In genomic region chr4:117886644-117887043, GRCm38 (mm10) we compare ENCODE assay signal across 7 mouse cellular contexts. TPM values are rescaled to one million over a fixed set of nuclear protein-coding genes. Genes with fewer than 3 reads are reported as not detected.
DNase-seq lines count a peak whose midpoint lies in the region; ATAC-seq and TF ChIP-seq lines count a peak whose summit lies in the region.

No protein-coding gene starts in this region.

- WGBS in forebrain, embryonic 16.5 days: 2% methylated on average over 23 of the region's 24 CpGs
- WGBS in midbrain, embryonic 11.5 days: 2% methylated on average over 24 of the region's 24 CpGs

- peak overlapping the region; percentile 97 for H3K9ac ChIP-seq in forebrain, embryonic 16.5 days (replicated peaks; ENCODE audit: low read depth, low read length)
- peak overlapping the region; percentile 86 for H3K9ac ChIP-seq in midbrain, embryonic 11.5 days (ENCODE audit: low read length)

- peak; percentile 2 for ATAC-seq in forebrain, embryonic 16.5 days
- peak; percentile 1; the same call in 1 of the 2 replicates for ATAC-seq in midbrain, embryonic 11.5 days (ENCODE audit: low FRiP score)

- DNase-seq in ES-CJ7 (ENCODE audit: low read depth, low spot score): peak; percentile 42
- DNase-seq in kidney, postnatal 4 days: peak; percentile 31 to 46
- no peak for DNase-seq in midbrain, embryonic 11.5 days (ENCODE audit: low spot score, missing footprints)
- no peak for DNase-seq in urinary bladder, postnatal 36 days (ENCODE audit: low spot score in 2 of 2)
- DNase-seq in right cerebral cortex, postnatal 25 days: no peak

- H3K27ac ChIP-seq in forebrain, embryonic 16.5 days (ENCODE audit: low read length): peak overlapping the region; percentile 30; the same call in 1 of the 2 replicates
- no peak overlapping the region for H3K27ac ChIP-seq in midbrain, embryonic 11.5 days (ENCODE audit: low read depth, low read length)

- H3K4me3 ChIP-seq in C2C12 (ENCODE audit: insufficient read depth, poor library complexity, severe bottlenecking): peak overlapping the region; percentile 64
- peak overlapping the region; percentile 96 for H3K4me3 ChIP-seq in forebrain, embryonic 16.5 days (replicated peaks; ENCODE audit: low read length)
- peak overlapping the region; percentile 87 for H3K4me3 ChIP-seq in midbrain, embryonic 11.5 days (ENCODE audit: low read depth, low read length)

- peaks cover 7% of the 10 kb centered on the region for H3K36me3 ChIP-seq in C2C12 (ENCODE audit: control insufficient read depth, insufficient read depth)
- peaks cover 11% of the 10 kb centered on the region for H3K36me3 ChIP-seq in forebrain, embryonic 16.5 days (ENCODE audit: control insufficient read depth, insufficient read depth)
- H3K36me3 ChIP-seq in midbrain, embryonic 11.5 days (ENCODE audit: control insufficient read depth, insufficient read depth, low read length): peaks cover 2% of the 10 kb centered on the region; the same call in 1 of the 2 replicates

- H3K79me3 ChIP-seq in C2C12 (ENCODE audit: low read depth): peaks cover 17% of the 10 kb centered on the region

- H3K27me3 ChIP-seq in C2C12 (ENCODE audit: control insufficient read depth, insufficient read depth, insufficient read length): no peaks in the 10 kb centered on the region
- H3K27me3 ChIP-seq in forebrain, embryonic 16.5 days (replicated peaks; ENCODE audit: control insufficient read depth, insufficient read depth, low read length): no peaks in the 10 kb centered on the region
- no peaks in the 10 kb centered on the region for H3K27me3 ChIP-seq in midbrain, embryonic 11.5 days (ENCODE audit: control insufficient read depth, insufficient read depth, low read length)

- H3K9me3 ChIP-seq in forebrain, embryonic 16.5 days (ENCODE audit: control insufficient read depth, low read length): no peaks in the 10 kb centered on the region
- H3K9me3 ChIP-seq in midbrain, embryonic 11.5 days (ENCODE audit: control insufficient read depth, low read length): no peaks in the 10 kb centered on the region

- peaks cover 49% of the 10 kb centered on the region for H3K4me1 ChIP-seq in forebrain, embryonic 16.5 days (replicated peaks; ENCODE audit: control insufficient read depth, insufficient read depth, low read length)
- H3K4me1 ChIP-seq in midbrain, embryonic 11.5 days (ENCODE audit: control insufficient read depth, insufficient read depth, low read length): peaks cover 31% of the 10 kb centered on the region

- peak overlapping the region; percentile 76 for H3ac ChIP-seq in C2C12 (ENCODE audit: control insufficient read depth, insufficient read length, low read depth)

- peak overlapping the region; percentile 95 for H3K4me2 ChIP-seq in forebrain, embryonic 16.5 days (ENCODE audit: low read length)
- peak overlapping the region; percentile 91 for H3K4me2 ChIP-seq in midbrain, embryonic 11.5 days

- no peak for TF ChIP-seq CTCF in C2C12 (IDR thresholded peaks at IDR 0.05; ENCODE audit: control insufficient read depth, insufficient read depth, insufficient read length)

- peaks cover 58% of the 10 kb centered on the region for H3K79me2 ChIP-seq in C2C12 (ENCODE audit: control insufficient read depth, insufficient read depth)

TF ChIP-seq in C2C12, 6 proteins besides CTCF, POLR2A, EP300 and RAD21:
- TF ChIP-seq CEBPB (IDR thresholded peaks at IDR 0.05; ENCODE audit: low read depth) (no peak), FOSL1 (IDR thresholded peaks at IDR 0.05; ENCODE audit: insufficient read depth, low read length, poor library complexity, severe bottlenecking) (no peak), MYOD1 (IDR thresholded peaks at IDR 0.05; ENCODE audit: control insufficient read depth, insufficient read length, low read depth) (no peak)

RNA-seq across cellular contexts. Expression of gene Atp6v0b, which starts 0.5 kb away (rescaled TPM):
- 296 TPM for polyA plus RNA-seq in C2C12 (2012; fragmentation: generic; extraction: Trizol)
- polyA plus RNA-seq in forebrain, embryonic 16.5 days (2015; fragmentation: Nextera tagmentation; extraction: Ambion mirVana): 426 and 531 TPM in 2 replicates
- 214 and 216 TPM in 2 replicates for polyA plus RNA-seq in midbrain, embryonic 11.5 days (2014; fragmentation: Nextera tagmentation; extraction: Ambion mirVana)

RNA-seq across cellular contexts. Expression of gene B4galt2, which starts 3.4 kb away (rescaled TPM):
- polyA plus RNA-seq in C2C12 (2012; fragmentation: generic; extraction: Trizol): 37.7 TPM
- 47.8 and 47.9 TPM in 2 replicates for polyA plus RNA-seq in forebrain, embryonic 16.5 days (2015; fragmentation: Nextera tagmentation; extraction: Ambion mirVana)
- 26.8 and 29.1 TPM in 2 replicates for polyA plus RNA-seq in midbrain, embryonic 11.5 days (2014; fragmentation: Nextera tagmentation; extraction: Ambion mirVana)

RNA-seq across cellular contexts. Expression of gene Dph2, which starts 5.2 kb away (rescaled TPM):
- polyA plus RNA-seq in C2C12 (2012; fragmentation: generic; extraction: Trizol): 16.4 TPM
- 29.8 and 30.1 TPM in 2 replicates for polyA plus RNA-seq in forebrain, embryonic 16.5 days (2015; fragmentation: Nextera tagmentation; extraction: Ambion mirVana)
- 23.9 and 27.7 TPM in 2 replicates for polyA plus RNA-seq in midbrain, embryonic 11.5 days (2014; fragmentation: Nextera tagmentation; extraction: Ambion mirVana)

RNA-seq across cellular contexts. Expression of gene Ccdc24, which starts 14.3 kb away (rescaled TPM):
- polyA plus RNA-seq in C2C12 (2012; fragmentation: generic; extraction: Trizol): 1.4 TPM
- polyA plus RNA-seq in forebrain, embryonic 16.5 days (2015; fragmentation: Nextera tagmentation; extraction: Ambion mirVana): 2.0 and 2.4 TPM in 2 replicates
- 0.76 and 1.4 TPM in 2 replicates for polyA plus RNA-seq in midbrain, embryonic 11.5 days (2014; fragmentation: Nextera tagmentation; extraction: Ambion mirVana)

RNA-seq across cellular contexts. Expression of gene Ipo13, which starts 28.2 kb away (rescaled TPM):
- polyA plus RNA-seq in C2C12 (2012; fragmentation: generic; extraction: Trizol): 43.6 TPM
- polyA plus RNA-seq in forebrain, embryonic 16.5 days (2015; fragmentation: Nextera tagmentation; extraction: Ambion mirVana): 74.3 and 79.9 TPM in 2 replicates
- polyA plus RNA-seq in midbrain, embryonic 11.5 days (2014; fragmentation: Nextera tagmentation; extraction: Ambion mirVana): 49.0 and 54.7 TPM in 2 replicates

Comparison
In these comparisons a context has a peak if more than half of its experiments do, and no peak if none do; other contexts are left out.
1. DNase-seq: peak in ES-CJ7 (single experiment) and kidney, postnatal 4 days (2 of 2); none in midbrain, embryonic 11.5 days (single experiment), urinary bladder, postnatal 36 days (0 of 2) and right cerebral cortex, postnatal 25 days (single experiment).
2. Peak in every context shown above with its lines, with median percentiles within 50 percentile points of each other: H3K4me3 ChIP-seq.